Mouse (Mus musculus) liver, embryonic 12.5 days (tissue): ENCODE results near the gene Ppil3. TPM values are rescaled to one million over a fixed set of nuclear protein-coding genes. Genes with fewer than 3 reads are reported as not detected.

ENCODE experiments used
- polyA plus RNA-seq: library from polyadenylated mRNA; unstranded; fragments of >200 nt; fragmentation: Nextera tagmentation; extraction: Ambion mirVana; gene quantifications from 2 replicates; pipeline ENCODE4 v1.2.1, GENCODE M21; 2016

Ppil3 gene
- polyA plus RNA-seq, 1 experiment from 2014 or later = 39.9 TPM

Other genes with a start within 250 kb of the Ppil3 start
- 0.82 and 0.85 TPM in 2 replicates for gene Aox4, start 235.1 kb downstream of the Ppil3 start, polyA plus RNA-seq
- gene Aox2, start 167.2 kb downstream of the Ppil3 start, polyA plus RNA-seq = not detected in 2 replicates
- gene Bzw1, start 52.6 kb downstream of the Ppil3 start, polyA plus RNA-seq = 225 and 229 TPM in 2 replicates
- gene Clk1, start 21.4 kb downstream of the Ppil3 start, polyA plus RNA-seq = 96.2 and 96.4 TPM in 2 replicates
- gene Nif3l1, start 335 bp downstream of the Ppil3 start, polyA plus RNA-seq = 25.2 TPM in 2 replicates
- gene Orc2, start 59.6 kb upstream of the Ppil3 start, polyA plus RNA-seq = 55.9 and 62.2 TPM in 2 replicates
- gene Fam126b, start 140.8 kb upstream of the Ppil3 start, polyA plus RNA-seq = 5.2 and 5.7 TPM in 2 replicates
- gene Ndufb3, start 140.9 kb upstream of the Ppil3 start, polyA plus RNA-seq = 128 and 143 TPM in 2 replicates